ENCODE assay signal across 15 mouse cellular contexts in genomic region chr10:12893339-12893738, GRCm38 (mm10).
"Had no signal": no experiment of that assay in that cellular context is flagged by ENCODE, and none has a peak within 500 bp of the region (broad histone marks: within the 10 kb centered on the region; RNA-seq: fewer than 3 reads in every experiment).

No protein-coding gene starts in this region.

- H3K4me3 ChIP-seq: layer of hippocampus, adult 2 months; limb, embryonic 13.5 days; midbrain, embryonic 15.5 days; neural tube, embryonic 13.5 days had no signal

- H3K4me2 ChIP-seq: limb, embryonic 13.5 days; midbrain, embryonic 11.5 days; midbrain, embryonic 15.5 days; neural tube, embryonic 13.5 days had no signal

- H3K27me3 ChIP-seq: limb, embryonic 13.5 days; midbrain, embryonic 15.5 days; neural tube, embryonic 13.5 days had no signal

- H3K36me3 ChIP-seq: limb, embryonic 13.5 days; midbrain, embryonic 15.5 days; neural tube, embryonic 13.5 days had no signal

- DNase-seq: kidney, adult 11 months; kidney, postnatal 10 days; kidney, postnatal 4 days; left cerebral cortex, postnatal 4 days; lung, adult 18-20 months; lung, postnatal 4 days; right cerebral cortex, adult 18-20 months; right cerebral cortex, postnatal 25 days; thymus, adult 18-20 months; thymus, postnatal 14 days had no signal
